Mouse (Mus musculus): ENCODE measurements around the gene Wdsub1. TPM values are rescaled to one million over a fixed set of nuclear protein-coding genes. Genes with fewer than 3 reads are reported as not detected.
"Not testable (repeated sequence)": the region's sequence is repeated elsewhere in the genome, so short reads cannot be mapped to it uniquely, and the experiment has no call there.

Gene Wdsub1
- total and polyA plus RNA-seq, 3 experiments, result 8.2 to 13.5 (median 12.9) TPM

DNA sequence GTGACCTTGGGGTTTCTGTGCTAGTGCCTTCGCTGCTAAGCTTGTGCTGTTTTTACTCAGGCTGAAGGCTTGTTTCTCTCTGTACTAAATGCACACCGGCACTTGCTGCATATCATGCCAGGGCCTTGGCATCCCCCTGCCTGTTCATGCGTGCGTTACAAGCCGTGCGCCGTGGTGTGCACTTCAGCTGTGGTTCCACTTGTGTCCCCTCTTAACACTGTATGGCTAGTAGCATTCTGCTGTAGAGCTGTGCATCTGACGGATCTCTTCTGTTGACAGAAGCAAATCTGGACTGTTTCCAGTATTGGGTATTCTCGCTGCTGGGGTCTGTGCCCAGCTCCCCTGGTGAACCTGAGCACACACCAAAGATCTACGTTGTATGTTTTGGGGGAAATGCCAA, 28.8 kb downstream of the Wdsub1 start:
- in situ Hi-C loops (cut with MboI; ENCODE audit: low pct_ligation_motif_present, low pct_unique_long_range_greater_than_20kb, low sequenced_read_pairs) (no loop called here), dilution Hi-C loops (cut with MboI; ENCODE audit: extremely low pct_ligation_motif_present, extremely low pct_unique_long_range_greater_than_20kb, low sequenced_read_pairs) (no loop called here)
- H3K27ac ChIP-seq (ENCODE audit: insufficient read depth, low read depth), result no peak overlapping the region

GRCm38 (mm10) chr2:59852916-59853315, 29.5 kb downstream of the Wdsub1 start:
- no peak for TF ChIP-seq MYC (IDR thresholded peaks at IDR 0.05; ENCODE audit: low read depth, low read length)
- no peak for TF ChIP-seq JUN (IDR thresholded peaks at IDR 0.05; ENCODE audit: insufficient read depth, low read depth, low read length)
- no peak for TF ChIP-seq IRF4 (IDR thresholded peaks at IDR 0.05; ENCODE audit: low read depth, low read length)
- no peak for TF ChIP-seq ZKSCAN1 (IDR thresholded peaks at IDR 0.05; ENCODE audit: borderline replicate concordance, low read depth, low read length)
- TF ChIP-seq SMC3 (IDR thresholded peaks at IDR 0.05; ENCODE audit: low read depth, low read length), result no peak
- no peak overlapping the region for H3K27ac ChIP-seq (ENCODE audit: insufficient read depth, low read depth)
- no peak overlapping the region for H3K4me3 ChIP-seq (replicated peaks in 1 of 3; ENCODE audit: low read depth in 2 of 3, low read length in 2 of 3, poor library complexity in 1 of 3)
- no peak overlapping the region for H3K9ac ChIP-seq (ENCODE audit: insufficient read depth, low read depth)
- no peaks in the 10 kb centered on the region for H3K27me3 ChIP-seq (replicated peaks)
- H3K4me2 ChIP-seq (ENCODE audit: insufficient read depth, low read depth, poor library complexity, severe bottlenecking), result no peak overlapping the region
- H3K9me3 ChIP-seq (replicated peaks; ENCODE audit: low read length), result no peaks in the 10 kb centered on the region
- in situ Hi-C loops (cut with MboI; ENCODE audit: low pct_ligation_motif_present, low pct_unique_long_range_greater_than_20kb, low sequenced_read_pairs) (no loop called here), dilution Hi-C loops (cut with MboI; ENCODE audit: extremely low pct_ligation_motif_present, extremely low pct_unique_long_range_greater_than_20kb, low sequenced_read_pairs) (no loop called here)
- peaks cover 0 to 7% of the 10 kb centered on the region in 2 experiments; a peak in 1 of 4 replicates for H3K4me1 ChIP-seq (ENCODE audit: control insufficient read depth in 1 of 2, insufficient read depth in 2 of 2)
- no peak for DNase-seq (ENCODE audit: extremely low read depth)
- H3K79me2 ChIP-seq (replicated peaks; ENCODE audit: control insufficient read depth, extremely low read depth, insufficient read depth, poor library complexity, severe bottlenecking), result no peaks in the 10 kb centered on the region
- H3K36me3 ChIP-seq (replicated peaks in 1 of 2; ENCODE audit: control insufficient read depth in 1 of 2, insufficient read depth in 1 of 2, low read length in 1 of 2), result peaks cover 0 to 3% of the 10 kb centered on the region in 2 experiments

More for the DNA sequence above, 28.8 kb downstream of the Wdsub1 start:
- no peak overlapping the region for H3K4me3 ChIP-seq (replicated peaks in 1 of 3; ENCODE audit: low read depth in 2 of 3, low read length in 2 of 3, poor library complexity in 1 of 3)
- H3K9me3 ChIP-seq (replicated peaks; ENCODE audit: low read length), result no peaks in the 10 kb centered on the region
- TF ChIP-seq BHLHE40 (IDR thresholded peaks at IDR 0.05; ENCODE audit: low read depth, low read length) (no peak), MAFK (IDR thresholded peaks at IDR 0.05; ENCODE audit: insufficient replicate concordance, low read length) (no peak), MAZ (IDR thresholded peaks at IDR 0.05; ENCODE audit: low read depth, low read length) (no peak)
- no peak for DNase-seq (ENCODE audit: extremely low read depth)
- no peak overlapping the region for H3K4me2 ChIP-seq (ENCODE audit: insufficient read depth, low read depth, poor library complexity, severe bottlenecking)
- peaks cover 0 to 3% of the 10 kb centered on the region in 2 experiments for H3K36me3 ChIP-seq (replicated peaks in 1 of 2; ENCODE audit: control insufficient read depth in 1 of 2, insufficient read depth in 1 of 2, low read length in 1 of 2)
- no peaks in the 10 kb centered on the region for H3K27me3 ChIP-seq (replicated peaks)
- peaks cover 0 to 7% of the 10 kb centered on the region in 2 experiments; a peak in 1 of 4 replicates for H3K4me1 ChIP-seq (ENCODE audit: control insufficient read depth in 1 of 2, insufficient read depth in 2 of 2)
- H3K79me2 ChIP-seq (replicated peaks; ENCODE audit: control insufficient read depth, extremely low read depth, insufficient read depth, poor library complexity, severe bottlenecking), result no peaks in the 10 kb centered on the region
- no peak overlapping the region for H3K9ac ChIP-seq (ENCODE audit: insufficient read depth, low read depth)

DNA sequence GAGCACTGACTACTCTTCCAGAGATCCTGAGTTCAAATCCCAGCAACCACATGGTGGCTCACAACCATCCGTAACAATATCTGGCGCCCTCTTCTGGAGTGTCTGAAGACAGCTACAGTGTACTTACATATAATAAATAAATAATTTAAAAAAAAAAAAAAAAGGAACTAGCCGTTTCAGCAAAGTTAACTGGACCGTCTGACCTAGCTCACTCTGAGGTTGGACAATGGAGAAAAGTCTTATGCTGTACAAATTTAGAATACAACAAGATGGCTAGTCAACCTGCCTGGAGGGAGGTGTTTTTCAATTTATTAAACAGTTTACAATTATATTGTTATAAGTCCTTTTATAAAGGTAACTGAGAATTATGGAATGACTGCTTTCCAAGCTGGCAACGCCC, 30.5 kb downstream of the Wdsub1 start:
- in situ Hi-C loops (cut with MboI; ENCODE audit: low pct_ligation_motif_present, low pct_unique_long_range_greater_than_20kb, low sequenced_read_pairs); dilution Hi-C loops (cut with MboI; ENCODE audit: extremely low pct_ligation_motif_present, extremely low pct_unique_long_range_greater_than_20kb, low sequenced_read_pairs); DNase-seq (ENCODE audit: extremely low read depth); H3K4me1 ChIP-seq (ENCODE audit: control insufficient read depth in 1 of 2, insufficient read depth in 2 of 2); H3K27ac ChIP-seq (ENCODE audit: insufficient read depth, low read depth); H3K9me3 ChIP-seq (replicated peaks; ENCODE audit: low read length); H3K4me2 ChIP-seq (ENCODE audit: insufficient read depth, low read depth, poor library complexity, severe bottlenecking); H3K27me3 ChIP-seq (replicated peaks); H3K36me3 ChIP-seq (replicated peaks in 1 of 2; ENCODE audit: control insufficient read depth in 1 of 2, insufficient read depth in 1 of 2, low read length in 1 of 2); H3K9ac ChIP-seq (ENCODE audit: insufficient read depth, low read depth); H3K79me2 ChIP-seq (replicated peaks; ENCODE audit: control insufficient read depth, extremely low read depth, insufficient read depth, poor library complexity, severe bottlenecking); H3K4me3 ChIP-seq (replicated peaks in 1 of 3; ENCODE audit: low read depth in 2 of 3, low read length in 2 of 3, poor library complexity in 1 of 3): not testable (repeated sequence)
- TF ChIP-seq CTCF (conservative IDR thresholded peaks at IDR 0.05 in 1 of 2, IDR thresholded peaks at IDR 0.05 in 1 of 2; ENCODE audit: low read depth in 2 of 2, low read length in 2 of 2), result 0 out of 4 replicates have a peak, but pooled peaks of 1 of the 2 experiments have one; percentile 2
- TF ChIP-seq ZNF384 (IDR thresholded peaks at IDR 0.05; ENCODE audit: low read depth, low read length), result peak; percentile 54; the same call in 1 of the 2 replicates

Data from CH12.LX (cell line).